Mouse (Mus musculus) neural tube, embryonic 12.5 days (tissue): ENCODE measurements around the gene Smg1. TPM values are rescaled to one million over a fixed set of nuclear protein-coding genes. Genes with fewer than 3 reads are reported as not detected.
A peak's percentile ranks its signal among the peaks of the same experiment; 100 is the strongest.

Experiments
- ATAC-seq: fragments of 200-750 bp; cut with Nextera tagmentation; 2 replicates; pipeline ENCODE4 v1.8.0; 2017; ENCODE audit warnings: low read depth, mild to moderate bottlenecking, moderate TSS enrichment, moderate library complexity; ENCODE audit not compliant: low FRiP score
- H3K27ac ChIP-seq: fragments of 300-500 bp; sonication (generic); 2 replicates; pipeline ENCODE4 v1.5.1; 2016
- H3K27me3 ChIP-seq: fragments of 300-500 bp; sonication (generic); replicated peaks from 2 replicates; pipeline ENCODE4 v1.6.1; 2016; ENCODE audit warnings: mild to moderate bottlenecking
- H3K36me3 ChIP-seq: fragments of 300-500 bp; sonication (generic); 2 replicates; pipeline ENCODE4 v1.6.1; 2016; ENCODE audit warnings: mild to moderate bottlenecking
- H3K4me1 ChIP-seq: fragments of 300-500 bp; sonication (generic); 2 replicates; pipeline ENCODE4 v1.6.1; 2016
- H3K4me2 ChIP-seq: fragments of 300-500 bp; sonication (generic); replicated peaks from 2 replicates; pipeline ENCODE4 v1.6.1; 2016; ENCODE audit warnings: mild to moderate bottlenecking
- H3K4me3 ChIP-seq: fragments of 300-500 bp; sonication (generic); 2 replicates; pipeline ENCODE4 v1.5.1; 2016
- H3K9ac ChIP-seq: fragments of 300-500 bp; sonication (generic); 2 replicates; pipeline ENCODE4 v1.6.1; 2016; ENCODE audit warnings: mild to moderate bottlenecking
- H3K9me3 ChIP-seq: fragments of 300-500 bp; sonication (generic); 2 replicates; pipeline ENCODE4 v1.6.1; 2016; ENCODE audit warnings: mild to moderate bottlenecking
- WGBS: fragments of 180-500 bp; shearing (Covaris S2); methylation state at CpG from one replicate; pipeline ENCODE4 v1.1.7; 2016; 5-methylcytosine and 5-hydroxymethylcytosine counted together
- polyA plus RNA-seq: library from polyadenylated mRNA; unstranded; fragments of >200 nt; fragmentation: Nextera tagmentation; extraction: Ambion mirVana; gene quantifications from 2 replicates; pipeline ENCODE4 v1.2.1, GENCODE M21; 2016

Gene Smg1
- polyA plus RNA-seq, 1 experiment from 2014 or later = 18.8 TPM

DNA sequence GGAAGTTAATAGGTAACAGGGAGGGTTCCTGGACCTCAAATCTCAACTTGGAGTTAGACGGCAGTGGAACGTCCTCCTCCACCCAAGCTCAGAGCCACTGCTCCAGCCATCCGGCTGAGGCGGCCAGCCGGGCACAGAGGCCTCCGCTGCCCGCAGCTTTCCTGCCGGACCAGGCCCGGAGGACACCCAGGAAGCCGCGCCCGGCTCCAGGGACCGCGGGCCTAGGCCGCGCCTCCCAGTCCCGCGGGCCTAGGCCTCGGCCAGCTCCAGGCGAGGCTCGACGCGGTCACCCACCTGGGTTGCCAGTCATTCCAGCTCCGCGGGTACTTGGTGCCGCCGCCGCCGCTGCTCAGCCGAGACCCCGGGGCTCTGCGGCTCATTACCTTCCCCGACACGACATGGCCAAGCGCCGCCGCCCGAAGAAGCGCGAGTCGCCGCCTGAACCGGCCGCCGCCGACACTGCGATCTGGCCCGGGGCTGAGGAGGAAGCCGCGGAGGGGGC, 508 bp downstream of the Smg1 start:
- peak overlapping the region; percentile 95 for H3K4me3 ChIP-seq
- ATAC-seq = peak; percentile 69
- peak overlapping the region; percentile 96 for H3K9ac ChIP-seq
- H3K27ac ChIP-seq = peak overlapping the region; percentile 82
- H3K36me3 ChIP-seq = no peaks in the 10 kb centered on the region
- H3K4me2 ChIP-seq = peak overlapping the region; percentile 65
- H3K9me3 ChIP-seq = no peaks in the 10 kb centered on the region
- under 1% methylated on average over 50 of the region's 50 CpGs for WGBS
- H3K27me3 ChIP-seq = no peaks in the 10 kb centered on the region
- H3K4me1 ChIP-seq = peaks cover 14% of the 10 kb centered on the region

- WGBS = 28% methylated on average over 6 of the region's 6 CpGs
- H3K4me1 ChIP-seq = peaks cover 14% of the 10 kb centered on the region
- H3K36me3 ChIP-seq = no peaks in the 10 kb centered on the region
- ATAC-seq = no peak
- H3K9ac ChIP-seq = peak overlapping the region; percentile 96
- no peak overlapping the region for H3K27ac ChIP-seq
- H3K9me3 ChIP-seq = no peaks in the 10 kb centered on the region
- H3K4me2 ChIP-seq = peak overlapping the region; percentile 65
- peak overlapping the region; percentile 95 for H3K4me3 ChIP-seq
- no peaks in the 10 kb centered on the region for H3K27me3 ChIP-seq
Observed at GRCm38 (mm10) chr7:118242309-118242708, 1.2 kb downstream of the Smg1 start.

GRCm38 (mm10) chr7:118240402-118240801, 3.1 kb downstream of the Smg1 start:
- no peak overlapping the region for H3K4me3 ChIP-seq
- no peaks in the 10 kb centered on the region for H3K9me3 ChIP-seq
- H3K27ac ChIP-seq = no peak overlapping the region
- H3K9ac ChIP-seq = no peak overlapping the region
- no peak overlapping the region for H3K4me2 ChIP-seq
- H3K27me3 ChIP-seq = no peaks in the 10 kb centered on the region
- ATAC-seq = no peak
- peaks cover 14% of the 10 kb centered on the region for H3K4me1 ChIP-seq
- H3K36me3 ChIP-seq = no peaks in the 10 kb centered on the region

DNA sequence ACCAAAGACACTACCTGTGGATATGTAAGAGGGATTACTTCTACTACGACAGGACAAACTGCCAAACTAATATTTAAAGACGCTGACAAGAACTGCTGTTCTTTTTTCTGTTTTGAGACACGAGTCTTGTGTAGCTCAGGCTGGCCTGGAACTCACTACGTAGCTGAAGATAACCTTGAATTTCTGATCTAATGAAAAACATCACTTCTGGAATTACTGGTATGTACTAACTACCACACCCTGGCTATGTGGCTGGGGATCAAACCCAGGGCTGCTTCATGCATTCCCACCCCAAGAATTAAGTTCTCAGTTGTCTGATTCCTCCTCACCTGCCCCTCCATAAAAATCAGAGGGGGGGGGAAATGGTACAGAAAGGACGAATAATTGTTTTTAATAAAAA, 3.5 kb downstream of the Smg1 start:
- H3K4me1 ChIP-seq = peaks cover 14% of the 10 kb centered on the region
- H3K36me3 ChIP-seq = no peaks in the 10 kb centered on the region
- no peak overlapping the region for H3K27ac ChIP-seq
- no peaks in the 10 kb centered on the region for H3K27me3 ChIP-seq
- 92% methylated on average over 5 of the region's 5 CpGs for WGBS
- no peaks in the 10 kb centered on the region for H3K9me3 ChIP-seq
- H3K9ac ChIP-seq = no peak overlapping the region
- H3K4me3 ChIP-seq = no peak overlapping the region
- no peak for ATAC-seq
- H3K4me2 ChIP-seq = no peak overlapping the region

- Histone ChIP-seq H3K4me1 (peaks cover 9% of the 10 kb centered on the region), H3K9me3 (no peaks in the 10 kb centered on the region), H3K27ac (no peak overlapping the region), H3K36me3 (no peaks in the 10 kb centered on the region), H3K4me3 (no peak overlapping the region), H3K27me3 (no peaks in the 10 kb centered on the region), H3K4me2 (no peak overlapping the region), H3K9ac (no peak overlapping the region)
- no peak for ATAC-seq
Observed at GRCm38 (mm10) chr7:118236949-118237348, 6.5 kb downstream of the Smg1 start.

DNA sequence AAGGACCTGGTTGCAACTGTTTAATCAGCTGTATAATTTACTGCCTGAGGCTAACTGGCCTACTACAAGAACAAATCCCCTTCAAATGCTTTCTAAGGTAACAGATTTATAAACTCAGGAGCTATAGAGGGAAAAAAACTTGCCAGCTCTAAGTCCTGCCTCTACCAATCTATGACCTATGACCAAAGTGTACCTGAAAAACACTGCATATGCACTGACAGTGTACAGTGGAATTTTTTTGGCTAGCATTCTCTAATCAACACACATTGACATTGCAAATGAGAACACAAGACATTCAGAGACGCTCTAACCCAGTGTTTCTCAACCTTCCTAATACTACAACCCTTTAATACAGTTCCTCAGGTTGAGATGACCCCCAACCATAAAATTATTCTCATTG, 9.2 kb downstream of the Smg1 start:
- ATAC-seq = no peak
- H3K27me3 ChIP-seq = no peaks in the 10 kb centered on the region
- no peaks in the 10 kb centered on the region for H3K36me3 ChIP-seq
- H3K4me1 ChIP-seq = no peaks in the 10 kb centered on the region
- H3K4me3 ChIP-seq = no peak overlapping the region
- H3K27ac ChIP-seq = no peak overlapping the region
- H3K4me2 ChIP-seq = no peak overlapping the region
- 100% methylated on average over 1 of the region's 1 CpGs for WGBS
- no peaks in the 10 kb centered on the region for H3K9me3 ChIP-seq
- no peak overlapping the region for H3K9ac ChIP-seq

GRCm38 (mm10) chr7:118232613-118233012, 10.9 kb downstream of the Smg1 start:
- H3K4me3 ChIP-seq = no peak overlapping the region
- H3K4me1 ChIP-seq = no peaks in the 10 kb centered on the region
- no peaks in the 10 kb centered on the region for H3K9me3 ChIP-seq
- no peak overlapping the region for H3K9ac ChIP-seq
- no peak overlapping the region for H3K27ac ChIP-seq
- H3K27me3 ChIP-seq = no peaks in the 10 kb centered on the region
- H3K4me2 ChIP-seq = no peak overlapping the region
- no peak for ATAC-seq
- H3K36me3 ChIP-seq = no peaks in the 10 kb centered on the region

DNA sequence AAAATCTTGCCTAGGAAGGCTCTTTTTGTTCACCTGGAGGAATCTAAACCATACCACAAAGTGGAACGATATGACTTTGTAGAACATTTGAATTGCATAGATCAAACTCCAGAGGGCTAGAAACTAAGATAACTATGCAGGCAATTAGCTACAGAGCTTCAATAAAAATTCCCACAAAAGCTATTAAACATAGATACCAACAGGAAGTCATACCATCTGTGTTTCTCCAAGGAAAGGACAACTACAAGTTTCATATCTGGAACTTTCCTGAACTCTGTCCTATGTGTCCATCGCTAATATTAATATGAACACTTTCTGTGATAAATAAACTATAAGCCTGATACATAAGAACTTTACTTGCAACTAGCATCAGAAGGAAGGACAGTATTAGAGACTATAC, 23.7 kb downstream of the Smg1 start:
- Histone ChIP-seq H3K4me2 (no peak overlapping the region), H3K4me3 (no peak overlapping the region), H3K4me1 (no peaks in the 10 kb centered on the region), H3K27ac (no peak overlapping the region), H3K36me3 (no peaks in the 10 kb centered on the region), H3K9ac (no peak overlapping the region), H3K27me3 (no peaks in the 10 kb centered on the region), H3K9me3 (no peaks in the 10 kb centered on the region)
- WGBS = 96% methylated on average over 2 of the region's 2 CpGs
- ATAC-seq = no peak

- Histone ChIP-seq H3K4me1 (no peaks in the 10 kb centered on the region), H3K4me3 (no peak overlapping the region), H3K27me3 (no peaks in the 10 kb centered on the region), H3K4me2 (no peak overlapping the region), H3K9me3 (no peaks in the 10 kb centered on the region), H3K9ac (no peak overlapping the region), H3K36me3 (peaks cover 33% of the 10 kb centered on the region), H3K27ac (no peak overlapping the region)
- WGBS = 99% methylated on average over 2 of the region's 2 CpGs
- ATAC-seq = no peak
Observed at GRCm38 (mm10) chr7:118206396-118206795, 37.1 kb downstream of the Smg1 start.

DNA sequence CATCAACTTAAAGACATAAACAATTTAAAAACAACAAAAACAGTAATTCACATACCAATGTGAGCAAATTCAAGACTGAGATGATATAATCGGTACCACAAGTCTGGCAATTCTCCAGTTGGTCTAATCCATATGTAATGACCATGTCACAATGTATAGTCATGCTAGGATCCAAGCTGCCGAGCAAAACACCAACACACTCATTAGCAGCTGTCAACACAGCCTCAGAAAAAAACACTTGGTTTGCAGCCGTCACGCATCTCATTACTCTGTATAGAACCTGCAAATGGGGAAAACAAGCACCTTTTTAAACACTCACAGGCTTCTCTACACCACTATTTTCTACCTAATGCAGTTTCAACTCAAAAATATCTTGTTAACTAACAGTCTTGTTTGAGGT, 47.7 kb downstream of the Smg1 start:
- Histone ChIP-seq H3K4me3 (no peak overlapping the region), H3K4me2 (no peak overlapping the region), H3K9ac (no peak overlapping the region), H3K36me3 (peaks cover 25% of the 10 kb centered on the region), H3K4me1 (no peaks in the 10 kb centered on the region), H3K27ac (no peak overlapping the region), H3K27me3 (no peaks in the 10 kb centered on the region), H3K9me3 (no peaks in the 10 kb centered on the region)
- WGBS = 81% methylated on average over 4 of the region's 4 CpGs
- ATAC-seq = no peak

- ATAC-seq = no peak
- Histone ChIP-seq H3K4me3 (no peak overlapping the region), H3K9me3 (no peaks in the 10 kb centered on the region), H3K36me3 (peaks cover 46% of the 10 kb centered on the region), H3K27ac (no peak overlapping the region), H3K9ac (no peak overlapping the region), H3K27me3 (no peaks in the 10 kb centered on the region), H3K4me1 (no peaks in the 10 kb centered on the region), H3K4me2 (no peak overlapping the region)
- 94% methylated on average over 4 of the region's 4 CpGs for WGBS
Observed at GRCm38 (mm10) chr7:118185878-118186277, 57.6 kb downstream of the Smg1 start.

DNA sequence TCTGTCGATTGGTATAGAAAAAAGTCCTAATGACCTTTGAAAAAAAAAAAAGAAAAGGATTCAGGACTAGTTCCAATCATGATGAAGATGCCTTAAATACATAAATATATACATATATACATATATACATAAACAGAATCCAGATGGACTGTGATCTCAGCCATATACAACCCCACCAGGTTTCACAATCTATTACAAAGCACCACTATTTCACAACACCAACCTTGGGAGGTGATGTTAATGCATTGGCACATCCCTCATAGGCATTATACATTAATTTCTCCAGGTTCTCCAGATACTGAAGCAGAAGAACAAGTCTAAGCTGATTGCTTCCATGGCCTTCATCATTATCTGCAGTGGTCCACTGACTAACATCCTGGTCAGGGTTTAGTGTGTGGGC, 58.9 kb downstream of the Smg1 start:
- no peak overlapping the region for H3K4me3 ChIP-seq
- ATAC-seq = no peak
- no peak overlapping the region for H3K27ac ChIP-seq
- no peak overlapping the region for H3K9ac ChIP-seq
- no peak overlapping the region for H3K4me2 ChIP-seq
- no peaks in the 10 kb centered on the region for H3K27me3 ChIP-seq
- H3K36me3 ChIP-seq = peaks cover 53% of the 10 kb centered on the region
- H3K9me3 ChIP-seq = no peaks in the 10 kb centered on the region
- H3K4me1 ChIP-seq = no peaks in the 10 kb centered on the region
- 82% methylated on average over 1 of the region's 1 CpGs for WGBS

GRCm38 (mm10) chr7:118181123-118181522, 62.3 kb downstream of the Smg1 start:
- WGBS = 93% methylated on average over 3 of the region's 3 CpGs
- H3K27ac ChIP-seq = no peak overlapping the region
- no peaks in the 10 kb centered on the region for H3K27me3 ChIP-seq
- no peak overlapping the region for H3K9ac ChIP-seq
- ATAC-seq = no peak
- no peak overlapping the region for H3K4me3 ChIP-seq
- H3K4me1 ChIP-seq = no peaks in the 10 kb centered on the region
- no peak overlapping the region for H3K4me2 ChIP-seq
- peaks cover 59% of the 10 kb centered on the region for H3K36me3 ChIP-seq
- no peaks in the 10 kb centered on the region for H3K9me3 ChIP-seq
